Mouse (Mus musculus): ENCODE measurements at regions not wholly inside any gene's neighbourhood (a gene's known extent, or its start where the extent isn't known, plus 50 kb on each side); places are given as distances from the start of the nearest gene placed in this dataset.

GRCm38 (mm10) chr13:71653212-71653938 lies 310.1 kb downstream of the Irx1 start:
- DNase-seq (ENCODE audit: low read depth) = no peak

GRCm38 (mm10) chr13:71649876-71650275 lies 313.6 kb downstream of the Irx1 start:
- DNase-seq (ENCODE audit: low read depth) = no peak

- no peak for DNase-seq (ENCODE audit: low read depth)
Observed at GRCm38 (mm10) chr13:71649031-71649430, 314.5 kb downstream of the Irx1 start.

DNA sequence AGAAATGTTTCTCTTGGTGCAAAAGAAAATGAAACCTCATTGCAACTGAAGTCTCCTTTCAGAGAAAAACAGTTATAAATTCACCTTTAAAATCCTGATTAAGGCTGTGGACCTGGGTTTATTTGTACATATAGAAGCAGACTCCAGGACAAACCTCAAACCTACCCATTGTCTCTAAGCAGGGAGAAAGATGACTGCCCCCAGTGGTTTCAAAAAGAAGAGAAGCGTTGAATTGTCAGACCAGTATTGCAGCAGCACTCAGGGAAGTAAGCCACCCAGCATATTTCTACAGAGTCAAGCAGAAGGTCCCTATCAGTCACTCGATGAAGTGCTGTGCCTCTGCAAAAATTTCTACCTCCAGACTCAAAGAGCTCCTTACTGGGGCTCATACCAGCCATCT lies 332.1 kb downstream of the Irx1 start:
- DNase-seq (ENCODE audit: low read depth) = no peak

- DNase-seq (ENCODE audit: low read depth) = no peak
Observed at GRCm38 (mm10) chr13:71617198-71617597, 346.3 kb downstream of the Irx1 start.

DNA sequence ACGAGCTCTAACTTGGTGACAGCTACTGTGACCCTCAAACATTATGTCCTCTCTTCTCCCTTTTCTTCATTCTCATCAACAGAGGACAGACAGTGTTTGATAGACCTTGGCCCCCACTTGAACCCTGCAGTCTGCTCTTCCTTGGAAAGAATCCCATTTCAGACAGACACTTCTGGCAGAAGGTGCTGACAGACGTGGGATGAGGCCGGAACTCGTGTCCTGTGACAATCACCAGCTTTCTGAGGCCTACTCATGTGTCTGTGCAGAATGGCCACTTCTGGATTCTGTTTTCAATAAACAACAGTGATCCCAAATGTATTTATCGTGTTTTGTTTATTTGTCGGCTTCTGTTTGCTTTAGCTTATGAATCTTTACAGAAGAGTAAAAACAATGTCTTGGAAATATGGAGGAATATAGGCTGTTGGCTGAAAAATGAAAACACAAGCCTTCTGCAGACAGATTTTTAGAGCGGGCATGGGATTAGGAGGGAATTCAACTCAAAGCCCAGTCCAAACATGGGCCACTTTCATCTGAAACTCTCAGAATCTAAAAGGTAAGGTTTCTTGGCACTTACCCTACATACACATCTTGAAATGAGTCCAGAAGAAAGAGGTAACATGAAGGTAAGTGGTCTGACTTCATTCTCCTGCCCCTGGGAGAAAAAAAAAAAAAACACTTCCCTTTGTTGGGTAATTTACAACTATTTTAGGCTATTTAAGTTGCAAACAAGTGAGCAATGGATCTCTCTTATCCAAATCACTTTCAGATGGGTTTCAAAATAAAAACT lies 350.9 kb downstream of the Irx1 start:
- DNase-seq (ENCODE audit: low read depth) = no peak

DNA sequence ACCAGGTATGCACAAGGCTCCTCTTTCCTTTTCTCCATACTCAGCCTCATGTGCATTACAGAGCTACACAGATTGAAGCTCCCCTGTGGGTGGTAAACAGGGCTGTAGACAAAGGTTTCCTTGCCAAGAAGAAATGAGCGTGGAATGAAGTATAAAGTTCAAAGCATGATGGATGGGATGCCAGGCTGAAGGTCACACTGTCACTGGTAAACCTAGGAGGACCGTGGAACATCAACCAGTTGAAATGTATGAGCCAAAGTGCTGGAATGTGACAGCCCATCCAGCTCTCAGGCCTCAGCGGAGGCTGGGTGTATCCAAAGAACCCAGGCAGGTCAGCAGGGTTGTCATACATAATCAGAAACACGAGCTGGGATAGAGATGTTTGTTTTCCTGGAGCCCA lies 381.0 kb downstream of the Irx1 start:
- DNase-seq (ENCODE audit: low read depth) = no peak

DNA sequence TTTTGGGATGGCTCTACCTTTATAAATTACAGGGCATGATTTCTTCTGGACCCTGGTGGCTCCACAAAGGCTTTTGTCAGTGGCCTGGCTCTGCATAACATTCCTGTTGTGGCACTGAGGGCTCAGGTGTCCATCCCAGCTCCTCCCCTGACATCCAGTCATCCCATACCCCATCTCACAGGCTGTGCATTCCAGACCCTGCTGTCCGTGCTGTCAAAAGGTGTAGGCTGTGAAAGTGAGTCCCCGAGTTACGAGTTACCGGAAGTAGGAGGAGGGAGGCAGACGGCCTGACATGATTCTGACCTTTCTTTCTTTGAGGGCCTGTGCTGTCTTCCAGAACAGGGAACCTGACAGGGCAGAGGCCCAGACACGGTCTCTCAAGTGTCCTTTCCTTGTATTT lies 397.6 kb downstream of the Irx1 start:
- no peak for DNase-seq (ENCODE audit: low read depth)

DNA sequence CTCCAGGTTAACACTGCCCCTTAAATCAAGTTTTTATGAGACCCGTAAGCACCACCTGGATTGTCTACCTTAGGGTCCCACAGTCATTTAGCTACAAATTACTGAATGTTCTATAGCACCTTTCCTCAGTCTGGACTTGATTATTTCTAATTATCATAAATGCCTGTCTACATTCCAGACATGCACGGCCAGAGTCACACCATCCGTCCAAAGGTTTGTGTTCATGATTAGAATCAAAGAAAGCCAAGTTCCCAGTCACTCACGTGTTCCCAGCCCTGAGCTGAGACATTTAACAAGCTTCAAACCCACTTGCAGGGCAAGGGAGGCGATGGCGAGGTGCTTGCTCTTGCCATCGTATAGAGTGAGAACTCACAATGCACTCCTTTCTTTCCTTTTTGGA lies 398.1 kb downstream of the Irx1 start:
- DNase-seq (ENCODE audit: low read depth) = no peak

- no peak for DNase-seq (ENCODE audit: low read depth)
Observed at GRCm38 (mm10) chr13:71558477-71559215, 404.9 kb downstream of the Irx1 start.

DNA sequence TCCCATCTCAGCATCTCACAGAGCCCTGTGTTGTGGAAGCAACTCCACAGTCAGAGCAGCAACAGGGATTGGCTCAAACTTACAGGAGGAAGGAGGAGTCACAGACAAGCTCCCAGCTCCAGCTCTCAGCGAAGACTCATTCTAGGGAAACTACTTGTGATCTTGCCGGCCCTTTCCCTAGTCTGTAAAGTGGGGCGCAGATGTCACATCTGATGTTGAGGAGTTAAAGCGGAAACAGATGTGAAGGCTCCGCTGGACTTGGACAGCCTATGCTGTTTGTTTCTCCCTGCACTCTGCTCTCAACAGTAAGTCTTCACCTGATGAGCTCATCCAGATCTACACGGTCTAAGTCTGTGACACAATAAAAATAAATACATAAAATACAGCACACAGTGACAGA lies 408.1 kb downstream of the Irx1 start:
- no peak for DNase-seq (ENCODE audit: low read depth)

GRCm38 (mm10) chr13:71550109-71550508 lies 413.4 kb downstream of the Irx1 start:
- DNase-seq (ENCODE audit: low read depth) = no peak

GRCm38 (mm10) chr13:71549206-71549831 lies 414.2 kb downstream of the Irx1 start:
- no peak for DNase-seq (ENCODE audit: low read depth)

DNA sequence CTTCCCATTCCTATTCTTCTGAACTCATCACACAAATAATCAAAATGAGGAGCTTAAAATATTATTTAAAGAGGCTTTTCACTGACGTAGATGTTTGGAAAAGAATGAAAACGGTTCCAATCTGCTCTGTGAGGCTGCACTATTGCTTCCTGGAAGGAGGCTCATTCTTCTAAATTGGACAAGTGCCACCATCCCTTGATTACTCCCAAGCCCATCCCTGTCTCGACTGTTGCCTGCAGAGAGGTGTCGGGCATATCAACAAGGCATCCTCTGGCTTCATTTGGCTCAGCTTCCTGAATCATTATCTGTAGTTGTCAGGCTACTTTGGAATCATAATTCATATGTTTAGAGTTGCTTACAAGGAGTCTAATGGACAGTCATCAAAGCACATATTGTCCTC lies 425.3 kb downstream of the Irx1 start:
- DNase-seq (ENCODE audit: low read depth) = no peak

DNA sequence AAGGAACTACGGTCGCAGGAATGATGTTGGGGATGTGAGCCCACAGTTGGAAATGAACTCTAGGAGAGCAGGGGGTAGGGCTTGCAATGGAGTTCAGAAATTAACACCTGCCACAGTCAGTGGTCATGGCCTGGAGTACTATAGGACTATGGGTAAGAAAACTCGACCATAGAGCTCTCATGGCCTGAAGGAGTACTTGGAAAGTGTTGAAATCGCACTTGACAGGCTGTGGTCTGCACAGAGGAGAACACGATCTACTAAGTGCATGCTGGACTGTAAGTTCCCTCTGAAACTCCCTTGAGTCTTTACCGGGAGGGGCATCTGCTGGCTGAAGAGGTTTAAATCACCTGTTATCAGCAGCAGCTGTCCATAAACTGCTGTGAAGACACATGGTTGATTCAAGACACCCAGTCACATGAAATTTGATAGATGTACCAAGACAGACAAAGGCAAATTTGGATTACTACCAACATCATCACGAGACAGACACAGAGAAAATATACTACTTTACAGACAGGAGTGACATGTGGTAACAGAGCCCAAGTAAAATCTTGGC lies 430.6 kb downstream of the Irx1 start:
- DNase-seq (ENCODE audit: low read depth) = no peak

DNA sequence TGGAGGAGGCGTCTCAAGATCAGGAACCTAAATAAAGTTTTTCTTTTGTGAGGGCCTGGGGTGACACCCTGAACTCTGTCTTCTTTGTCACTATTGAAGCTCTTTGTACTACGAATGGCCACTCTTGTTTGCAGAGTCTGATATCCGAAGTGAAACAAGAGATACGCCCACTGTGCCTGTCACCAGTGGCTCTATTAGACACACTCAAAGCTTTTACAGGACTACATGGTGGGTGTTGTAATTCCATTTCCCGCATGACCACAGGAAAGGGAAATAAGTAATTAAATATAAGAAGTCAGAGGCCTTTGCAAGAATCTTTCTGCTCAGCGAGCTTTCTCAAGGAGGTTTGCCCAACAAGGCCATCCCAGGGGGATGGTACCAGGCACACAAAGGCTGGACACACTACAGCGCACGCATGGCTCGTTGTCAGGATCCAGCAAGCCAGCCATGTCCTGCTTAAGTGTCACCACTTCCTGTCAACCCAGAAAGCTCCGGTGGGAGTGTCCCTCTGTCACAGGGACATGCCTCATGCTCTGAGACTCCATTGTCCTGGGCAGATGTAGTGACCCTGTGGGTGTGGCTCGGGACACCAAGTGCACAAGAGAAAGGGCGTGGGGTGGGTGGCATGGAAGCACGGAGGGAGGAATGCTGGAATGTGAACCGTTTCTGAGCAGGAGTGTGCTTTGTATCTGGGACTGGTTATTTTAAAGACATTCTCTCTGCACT lies 434.0 kb downstream of the Irx1 start:
- DNase-seq (ENCODE audit: low read depth) = no peak

DNA sequence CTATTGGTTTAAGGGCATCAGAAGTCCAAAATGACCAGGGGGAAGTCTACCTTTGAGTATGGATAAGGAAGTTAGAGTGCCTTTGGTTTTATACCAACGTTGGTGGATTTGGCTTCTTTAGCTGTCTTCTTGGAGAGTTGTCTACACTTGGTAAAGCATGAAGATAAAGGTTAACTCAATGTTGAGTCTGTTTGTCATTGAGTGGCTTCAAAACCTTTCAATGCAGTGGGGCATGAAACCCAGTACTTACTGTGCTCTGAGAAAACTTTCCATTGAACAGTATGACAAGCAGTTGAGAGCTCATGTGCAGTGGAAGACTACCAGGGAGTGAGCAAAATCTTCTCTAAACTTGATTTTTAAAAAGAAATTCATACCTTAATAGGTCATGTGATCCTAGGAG lies 445.7 kb downstream of the Irx1 start:
- no peak for DNase-seq (ENCODE audit: low read depth)

DNA sequence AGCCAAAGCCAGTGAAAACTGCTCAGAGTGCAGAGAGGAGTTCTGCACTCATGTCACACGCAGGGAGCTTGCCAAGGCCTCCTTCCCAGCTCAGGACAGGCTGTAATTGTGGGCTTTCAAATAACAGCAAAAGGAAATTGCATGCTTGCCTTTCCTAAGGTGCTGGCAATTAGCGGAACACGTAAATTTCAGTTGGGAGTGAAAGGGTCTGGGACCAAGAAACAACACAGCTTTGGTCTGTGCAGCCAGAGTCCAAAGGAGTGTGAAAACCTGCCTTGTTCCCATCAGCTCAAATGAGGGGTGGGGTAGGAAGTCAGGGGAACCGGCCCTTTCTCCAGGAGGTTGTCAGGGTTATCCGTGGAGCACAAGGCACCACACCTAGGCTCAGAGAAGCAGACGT lies 450.3 kb downstream of the Irx1 start:
- no peak for DNase-seq (ENCODE audit: low read depth)

DNA sequence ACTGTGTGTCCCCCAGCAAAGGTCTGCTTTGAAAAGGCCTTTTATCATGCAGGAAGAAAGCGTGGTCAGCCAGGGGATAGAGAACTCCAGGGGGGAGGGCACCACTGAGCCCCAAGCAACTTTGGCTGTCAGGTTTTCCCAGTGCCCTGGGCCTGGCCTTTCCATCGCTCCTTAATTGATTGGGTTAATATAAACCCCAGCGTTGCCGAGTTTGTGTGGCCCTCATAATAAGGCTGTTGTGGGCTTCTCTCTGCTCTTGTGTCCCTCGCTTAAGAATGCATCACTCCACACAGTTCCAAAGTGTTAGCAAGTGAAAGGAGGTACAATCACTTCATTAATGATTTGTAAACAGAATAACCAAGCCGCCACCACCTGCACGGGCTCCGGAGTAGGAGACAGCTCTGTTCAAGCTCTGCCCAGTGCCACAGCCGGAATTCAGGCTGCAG lies 455.5 kb downstream of the Irx1 start:
- DNase-seq (ENCODE audit: low read depth) = no peak

GRCm38 (mm10) chr13:71507421-71507931 lies 456.0 kb downstream of the Irx1 start:
- no peak for DNase-seq (ENCODE audit: low read depth)

DNA sequence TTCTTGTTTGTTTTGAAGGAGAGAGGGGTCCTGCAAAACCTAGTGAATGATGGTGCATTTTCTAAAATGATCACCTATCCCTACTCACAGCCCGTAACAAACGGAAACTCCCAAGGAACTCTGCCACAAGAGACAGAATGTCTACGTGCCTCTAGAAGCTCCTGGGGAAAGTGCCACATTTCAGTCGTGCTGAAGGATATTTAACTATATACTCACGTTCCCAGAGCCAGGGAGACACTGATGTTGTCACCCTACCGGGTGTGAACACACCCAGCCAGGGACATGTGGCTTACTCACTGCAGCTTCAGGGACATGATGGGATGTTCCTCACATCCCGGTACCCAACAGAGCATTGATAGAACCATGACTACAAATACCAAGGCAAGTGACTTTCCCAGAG lies 456.7 kb downstream of the Irx1 start:
- DNase-seq (ENCODE audit: low read depth) = no peak

Data from c-Kit-positive CD71-negative TER-119-negative erythroid progenitor cells, embryonic 14.5 days (primary cell).